Mouse (Mus musculus): ENCODE results near the gene Dram2.
"Not testable (repeated sequence)": the region's sequence is repeated elsewhere in the genome, so short reads cannot be mapped to it uniquely, and the experiment has no call there.

Gene Dram2

DNA sequence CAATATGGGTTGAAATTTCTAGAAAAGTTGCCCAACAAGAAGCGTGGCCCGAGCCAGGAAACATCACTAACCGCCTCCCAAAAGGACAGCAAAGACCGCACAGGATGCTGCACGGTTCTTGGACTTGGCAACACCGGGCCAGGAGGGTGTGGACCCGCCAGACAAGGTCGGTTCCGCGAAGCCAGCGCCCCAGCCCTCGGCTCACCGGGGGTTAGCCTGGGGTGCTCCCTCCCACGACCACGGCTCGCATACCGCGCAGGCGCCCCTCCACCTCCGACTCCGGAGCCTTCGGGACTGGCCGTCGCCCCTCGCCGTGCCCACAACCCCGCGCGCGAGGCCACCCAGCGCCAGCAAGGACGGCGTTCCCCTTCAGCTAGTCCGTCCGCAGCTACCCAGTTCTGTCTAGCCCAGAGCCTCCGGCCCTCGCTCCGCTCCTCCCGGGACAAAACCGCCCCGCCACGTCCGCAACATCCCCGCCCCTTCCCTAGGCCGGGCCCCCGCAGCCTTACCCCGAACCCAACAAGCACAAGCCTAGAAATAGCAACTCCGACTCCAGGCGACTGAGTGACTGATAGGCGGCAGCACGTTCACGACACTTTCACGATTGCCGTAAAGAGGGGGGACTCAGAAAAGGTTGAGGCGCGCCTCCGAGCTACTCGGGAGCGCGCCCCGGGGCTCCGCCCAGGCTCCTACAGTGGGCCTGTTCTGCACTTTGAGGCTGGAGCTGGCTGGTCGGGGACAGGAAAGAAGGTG lies at the start of gene Dram2, which contains the start of gene Cept1:
Gene Dram2 (plus strand): TSS at position 628 of the 753 bp plus-strand sequence.
Gene Cept1 (minus strand): TSS at position 632 of the 753 bp plus-strand sequence.
- in situ Hi-C loops (cut with MboI; ENCODE audit: unreplicated experiment in 2 of 2), result no loop called here

DNA sequence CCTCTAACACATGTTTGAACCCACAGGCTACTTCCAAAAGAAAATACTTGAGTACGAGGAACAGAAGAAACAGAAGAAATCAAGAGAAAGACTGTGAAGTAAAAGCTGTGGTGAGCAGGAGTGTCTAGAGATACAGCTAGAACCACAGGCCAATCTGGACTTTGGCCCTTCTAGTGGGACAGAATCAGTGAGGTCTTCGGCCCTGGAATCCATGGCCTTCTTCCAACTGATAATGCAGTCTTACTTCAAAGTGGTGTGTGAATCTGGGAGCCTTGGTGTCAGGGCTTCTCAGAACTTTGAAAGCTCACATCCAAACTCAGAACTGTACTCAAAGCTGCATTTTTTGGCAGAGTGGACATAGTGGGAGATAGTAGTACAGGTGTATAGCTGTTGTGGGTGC lies 47.1 kb upstream of the Dram2 start:
- in situ Hi-C loops (cut with MboI; ENCODE audit: unreplicated experiment in 2 of 2), result no loop called here

DNA sequence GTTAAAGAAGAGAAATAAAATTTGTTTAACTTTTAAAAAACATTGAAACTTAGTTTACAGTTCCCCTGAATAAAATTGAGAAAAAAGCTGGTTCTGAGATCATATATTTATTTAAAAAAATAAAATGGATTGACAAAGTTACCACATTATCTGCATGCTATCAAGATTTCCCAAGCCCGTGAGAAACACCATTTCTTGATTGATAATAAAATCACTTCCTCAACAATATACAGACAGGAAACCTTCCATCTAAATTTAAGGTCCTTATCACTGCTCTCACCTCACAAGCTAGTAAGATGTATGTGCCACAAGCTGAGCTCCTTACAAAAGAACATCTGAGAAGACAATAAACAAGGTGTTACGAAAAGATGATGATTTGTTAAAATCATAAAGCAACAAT lies 44.7 kb upstream of the Dram2 start:
- in situ Hi-C loops (cut with MboI; ENCODE audit: unreplicated experiment in 2 of 2), result no loop called here

DNA sequence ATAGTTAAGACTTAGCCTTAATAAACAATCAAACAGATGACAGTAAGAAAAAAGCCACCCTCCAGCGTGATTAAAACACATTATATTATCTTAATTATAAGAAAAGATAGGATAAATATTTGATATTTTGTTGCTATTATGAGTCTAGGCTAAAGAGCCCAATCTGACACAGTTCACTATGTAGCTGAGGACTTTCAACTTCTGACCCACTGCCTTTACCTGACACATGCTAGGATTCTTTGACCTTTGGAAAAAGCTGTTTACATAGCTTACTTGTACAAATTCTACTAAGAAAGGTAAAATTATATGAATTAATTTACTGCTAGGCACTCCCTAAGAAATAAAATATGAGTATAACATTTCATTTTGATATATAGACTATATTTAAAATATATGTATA lies 36.9 kb upstream of the Dram2 start:
- in situ Hi-C loops (cut with MboI; ENCODE audit: unreplicated experiment in 2 of 2), result no loop called here

DNA sequence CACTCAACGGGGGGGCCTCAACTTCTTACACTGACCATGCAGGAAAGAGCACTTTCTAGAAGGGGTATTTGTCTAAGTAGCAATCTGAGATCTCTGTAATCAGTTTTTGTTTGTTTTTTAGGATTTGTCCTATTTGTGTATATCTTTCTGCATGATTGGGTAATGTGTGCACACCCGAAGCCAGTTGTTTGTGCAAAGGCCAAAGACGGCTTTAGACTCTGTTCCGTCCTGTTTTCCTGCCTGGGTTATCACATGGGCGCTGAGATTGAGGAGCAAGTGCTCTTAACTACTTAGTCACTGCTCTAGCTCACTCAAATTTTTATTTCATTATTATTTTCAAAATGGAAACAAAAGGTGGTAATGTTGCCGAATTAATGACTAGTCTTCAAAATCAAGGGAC lies 32.6 kb upstream of the Dram2 start:
- in situ Hi-C loops (cut with MboI; ENCODE audit: unreplicated experiment in 2 of 2), result no loop called here

DNA sequence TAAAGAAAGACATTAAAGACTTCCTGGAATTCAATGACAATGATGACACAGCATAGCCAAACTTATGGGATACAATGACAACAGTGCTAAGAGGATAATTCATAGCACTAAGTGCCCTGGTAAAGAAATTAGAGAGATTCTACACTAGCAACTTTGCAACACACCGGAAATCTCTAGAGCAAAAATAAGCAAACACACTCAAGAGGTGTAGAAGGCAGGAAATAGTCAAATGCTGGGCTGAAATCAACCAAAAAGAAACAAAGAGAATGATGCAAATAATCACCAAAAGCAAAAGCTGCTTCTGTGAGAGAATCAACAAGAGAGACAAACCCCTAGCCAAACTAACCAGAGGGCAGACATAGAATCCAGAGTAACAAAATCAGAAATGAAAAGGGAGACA lies 24.9 kb upstream of the Dram2 start:
- in situ Hi-C loops (cut with MboI; ENCODE audit: unreplicated experiment in 2 of 2), result no loop called here

DNA sequence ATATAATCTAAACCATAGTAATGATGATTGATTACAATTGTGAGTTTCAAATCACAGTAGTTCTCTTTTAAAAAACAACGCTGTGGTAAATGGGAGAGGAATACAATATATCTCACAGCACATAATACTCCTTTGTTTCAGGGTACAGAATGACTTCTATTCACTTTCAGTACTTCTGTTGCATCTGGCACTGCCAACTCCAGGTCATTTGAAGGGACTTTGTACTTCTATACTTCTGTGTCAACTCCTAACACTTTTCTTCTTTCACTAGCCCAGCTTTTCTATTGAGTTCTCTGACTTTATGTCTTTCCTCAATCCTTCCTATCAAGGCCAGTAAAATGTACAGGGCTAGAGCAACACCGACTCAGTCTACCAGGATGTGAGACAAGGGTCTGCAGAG lies 21.2 kb upstream of the Dram2 start:
- in situ Hi-C loops (cut with MboI; ENCODE audit: unreplicated experiment in 2 of 2), result no loop called here

DNA sequence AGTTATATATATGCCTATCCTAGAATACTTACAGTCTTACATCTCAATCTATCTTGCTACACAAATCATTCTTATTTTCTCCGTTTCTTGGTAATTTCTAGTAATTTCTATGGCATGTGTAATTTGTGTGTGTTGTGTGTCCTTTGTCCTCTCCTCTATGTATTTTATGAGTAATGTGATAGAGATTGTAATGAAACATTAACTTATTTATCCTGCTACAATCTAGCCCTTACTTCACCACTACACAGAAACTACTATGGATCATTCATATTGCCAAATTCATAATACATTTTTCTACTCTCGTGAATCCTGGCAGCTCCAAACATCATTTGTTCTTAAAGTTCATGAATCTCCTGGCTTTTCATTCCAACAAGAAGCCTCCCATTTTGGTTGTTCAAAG lies 19.6 kb upstream of the Dram2 start:
- in situ Hi-C loops (cut with MboI; ENCODE audit: unreplicated experiment in 2 of 2), result no loop called here

DNA sequence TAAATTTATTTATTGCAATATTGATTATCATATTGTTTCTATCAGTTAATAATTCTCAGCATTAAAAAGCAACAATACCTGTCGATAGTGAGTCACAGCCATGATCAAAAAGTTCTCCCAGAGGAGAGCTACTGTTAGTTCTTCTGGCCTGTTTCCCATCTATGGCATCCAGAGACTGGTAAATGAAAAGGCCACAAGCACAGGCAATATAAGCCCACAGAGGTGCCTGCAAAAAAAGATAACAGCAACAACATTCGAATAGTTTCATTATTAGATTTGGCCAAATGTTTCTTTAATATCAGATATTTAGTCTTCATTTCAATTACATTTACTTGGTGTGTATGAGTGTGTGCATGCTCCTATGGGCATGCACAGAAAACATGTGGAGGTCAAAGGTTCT lies 14.3 kb upstream of the Dram2 start:
- in situ Hi-C loops (cut with MboI; ENCODE audit: unreplicated experiment in 2 of 2), result no loop called here

DNA sequence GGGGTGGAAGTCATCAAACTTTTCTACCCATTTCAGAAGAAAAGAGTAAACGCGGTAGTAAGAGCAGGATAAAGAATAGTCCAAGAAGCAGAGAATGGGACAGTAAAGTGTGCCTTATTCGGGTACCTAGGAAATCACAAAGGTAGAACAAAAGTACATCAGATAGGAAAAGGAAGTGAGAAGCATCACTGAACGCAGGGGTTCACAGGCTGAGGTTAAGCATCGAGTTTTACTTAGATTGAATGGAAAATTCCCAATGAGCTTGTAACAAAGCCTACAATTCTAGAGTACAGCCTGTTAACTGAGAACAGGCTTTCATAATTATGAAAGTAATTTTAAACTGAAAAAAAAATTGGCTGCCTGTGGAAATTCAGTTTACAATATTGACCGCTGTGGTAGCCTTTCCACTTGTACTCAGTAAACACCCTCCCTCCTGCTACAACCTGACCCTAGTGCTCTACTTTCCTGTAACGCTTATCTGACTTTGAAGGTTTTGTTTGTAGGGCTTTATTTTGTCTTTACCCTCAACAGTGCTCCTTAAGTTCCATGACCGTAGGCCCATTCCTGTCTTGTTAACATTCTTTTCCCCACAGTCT lies 2.8 kb upstream of the Dram2 start:
- in situ Hi-C loops (cut with MboI; ENCODE audit: unreplicated experiment in 2 of 2), result no loop called here

DNA sequence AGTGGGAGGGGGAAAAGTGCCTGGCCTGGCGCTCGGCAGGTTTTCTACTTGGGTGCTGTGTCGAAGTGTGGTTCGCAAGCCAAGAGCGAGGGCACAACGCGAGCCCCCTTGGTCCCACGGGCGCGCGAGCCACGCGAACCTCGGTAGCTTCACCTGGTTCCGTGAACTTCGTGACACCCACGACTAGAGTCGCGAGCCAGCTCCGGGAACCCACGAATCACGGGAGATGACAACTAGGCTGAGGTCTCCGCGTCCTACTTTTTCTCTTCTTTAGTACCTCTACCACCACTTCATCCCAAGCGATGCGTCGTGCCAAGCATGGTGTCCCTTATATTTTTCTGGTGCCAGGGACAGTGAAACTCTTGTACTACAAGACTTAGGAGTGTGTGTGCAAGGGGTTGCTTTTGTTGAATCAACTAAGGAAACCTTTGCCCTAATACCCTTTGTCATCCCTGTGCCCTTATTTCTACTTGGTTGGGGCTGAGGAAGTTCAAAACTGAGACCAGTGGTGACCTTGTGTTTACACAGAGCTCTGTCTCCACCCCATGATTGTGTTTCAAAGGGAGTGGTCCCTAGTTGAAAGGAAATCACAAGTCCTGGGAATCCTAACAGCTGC lies 434 bp downstream of the Dram2 start:
- in situ Hi-C loops (cut with MboI; ENCODE audit: unreplicated experiment in 2 of 2), result no loop called here

DNA sequence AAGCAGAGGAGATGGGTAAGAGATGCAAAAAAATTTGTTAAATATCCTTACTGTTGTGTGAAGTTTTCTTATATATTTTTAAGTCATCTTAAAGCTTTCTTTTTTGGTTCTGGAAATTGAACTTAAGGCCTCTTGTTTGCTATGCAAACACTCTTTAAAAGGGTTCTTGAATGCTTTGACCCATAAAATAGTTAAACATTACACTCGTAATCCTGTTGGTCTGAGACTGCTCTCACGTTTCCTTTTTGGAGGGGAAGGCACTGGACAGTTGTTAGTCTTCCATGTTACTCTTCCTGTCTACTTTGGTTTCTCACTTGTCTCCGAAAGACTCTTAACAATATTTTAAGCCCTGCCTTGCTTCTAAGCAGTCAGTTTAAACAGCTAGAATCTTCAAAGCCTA lies 1.4 kb downstream of the Dram2 start:
- in situ Hi-C loops (cut with MboI; ENCODE audit: unreplicated experiment in 2 of 2), result no loop called here

DNA sequence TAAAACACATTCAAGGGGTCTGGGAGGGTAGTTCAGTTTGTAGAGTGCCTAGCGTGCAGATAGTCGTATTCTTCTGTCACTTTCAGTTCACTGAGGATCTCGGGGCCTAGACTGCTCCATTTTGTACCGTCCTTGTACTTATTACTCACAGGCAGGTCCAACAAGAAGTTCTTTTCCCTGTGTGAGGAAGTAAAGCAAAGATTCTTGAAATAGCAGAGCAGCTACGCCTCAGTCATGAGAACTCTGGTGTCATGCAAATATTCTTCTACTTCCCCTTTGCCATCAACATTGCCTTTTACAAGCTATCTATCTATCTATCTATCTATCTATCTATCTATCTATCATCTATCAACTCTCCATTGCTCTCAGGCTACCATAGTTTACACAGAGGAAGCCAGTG lies 5.8 kb downstream of the Dram2 start:
- in situ Hi-C loops (cut with MboI; ENCODE audit: unreplicated experiment in 2 of 2), result loop anchor here (10.0 to 25.0 kb wide), 2 partner anchors 334 to 559 kb away; no protein-coding TSS in a partner anchor

DNA sequence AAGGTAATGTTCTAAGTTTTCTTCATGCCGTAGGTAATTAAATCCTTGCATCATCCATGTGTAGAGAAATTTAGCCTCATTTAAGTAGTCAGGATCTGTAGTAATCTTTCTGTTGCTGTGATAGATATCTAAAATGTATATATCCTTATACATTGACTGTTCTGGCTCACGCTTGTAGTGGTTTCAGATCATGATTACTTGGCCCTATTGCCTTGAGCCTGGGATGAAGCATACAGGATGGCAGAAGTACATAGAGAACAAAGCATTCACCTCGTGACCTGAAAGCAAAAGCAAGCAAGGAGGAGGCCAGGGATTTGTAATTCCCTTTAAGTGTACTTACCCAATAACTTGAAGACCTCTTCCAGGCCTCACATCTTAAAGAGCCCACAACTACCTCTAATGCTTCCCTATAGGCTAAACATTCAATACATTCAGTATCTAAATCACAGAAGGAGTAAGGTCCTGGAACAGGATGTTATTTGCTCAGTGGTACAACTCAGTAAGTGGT lies 8.2 kb downstream of the Dram2 start:
- in situ Hi-C loops (cut with MboI; ENCODE audit: unreplicated experiment in 2 of 2), result loop anchor here (10.0 to 25.0 kb wide), 2 partner anchors 332 to 561 kb away; no protein-coding TSS in a partner anchor

DNA sequence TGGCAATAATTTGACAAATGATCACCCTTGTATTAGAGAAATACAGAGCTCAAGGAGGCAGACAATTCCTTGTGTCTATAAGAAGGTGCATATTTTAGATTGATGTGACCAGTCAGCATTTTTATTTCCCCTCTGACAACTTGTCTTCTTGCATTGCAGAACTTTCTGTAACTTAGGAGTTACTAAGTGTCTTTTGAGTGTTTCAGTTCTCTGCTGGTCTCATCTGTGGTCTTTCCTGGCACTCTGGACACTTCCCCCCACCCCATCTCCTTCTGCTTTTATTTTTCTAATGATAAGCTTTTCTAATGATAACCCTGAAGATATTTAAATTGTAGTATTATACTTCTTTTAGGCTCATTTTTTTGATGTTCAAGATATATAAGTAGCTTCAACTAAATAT lies 10.7 kb downstream of the Dram2 start:
- in situ Hi-C loops (cut with MboI; ENCODE audit: unreplicated experiment in 2 of 2), result loop anchor here (10.0 to 25.0 kb wide), 2 partner anchors 329 to 563 kb away; no protein-coding TSS in a partner anchor

DNA sequence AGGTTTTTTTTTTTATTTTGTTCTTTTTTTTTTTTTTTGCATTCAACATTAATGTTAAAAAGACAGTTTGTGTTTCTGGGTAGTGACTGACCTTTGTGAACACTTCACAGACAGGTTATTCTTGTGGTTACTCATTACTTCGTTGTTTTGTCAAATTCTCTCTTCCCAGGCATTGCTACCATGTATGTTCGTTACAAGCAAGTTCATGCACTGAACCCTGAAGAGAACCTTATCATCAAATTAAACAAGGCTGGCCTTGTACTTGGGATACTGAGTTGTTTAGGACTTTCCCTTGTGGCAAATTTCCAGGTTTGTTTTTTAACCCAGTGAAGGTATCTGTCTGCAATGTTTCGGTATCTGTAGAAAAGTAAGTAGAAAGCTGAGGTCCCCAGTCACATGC lies 18.3 kb downstream of the Dram2 start:
- in situ Hi-C loops (cut with MboI; ENCODE audit: unreplicated experiment in 2 of 2), result loop anchor here (10.0 to 25.0 kb wide), 2 partner anchors 319 to 321 kb away; no protein-coding TSS in a partner anchor

DNA sequence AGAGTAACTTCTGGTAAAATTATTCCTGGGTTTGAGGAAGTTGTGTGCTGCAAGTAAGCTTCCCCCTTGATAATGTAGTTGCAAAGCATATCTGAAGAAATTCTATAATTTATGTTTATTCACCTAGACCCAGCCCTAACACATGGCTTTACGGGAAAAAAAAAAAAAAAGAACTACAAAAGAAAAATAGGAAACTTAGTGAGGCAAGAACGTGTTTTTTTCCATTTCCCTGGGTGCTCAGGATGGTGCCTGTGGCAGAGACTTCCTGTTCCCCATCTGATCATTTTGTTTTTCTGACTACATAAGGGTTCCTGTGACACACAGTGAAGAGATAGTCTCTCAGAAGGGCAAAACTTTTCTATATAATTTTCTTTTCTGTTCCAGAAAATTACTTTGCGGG lies 25.6 kb downstream of the Dram2 start:
- in situ Hi-C loops (cut with MboI; ENCODE audit: unreplicated experiment in 2 of 2), result loop anchor here in 1 of 2 experiments (25.0 kb wide), 1 partner anchor 314 kb away; no protein-coding TSS in a partner anchor

DNA sequence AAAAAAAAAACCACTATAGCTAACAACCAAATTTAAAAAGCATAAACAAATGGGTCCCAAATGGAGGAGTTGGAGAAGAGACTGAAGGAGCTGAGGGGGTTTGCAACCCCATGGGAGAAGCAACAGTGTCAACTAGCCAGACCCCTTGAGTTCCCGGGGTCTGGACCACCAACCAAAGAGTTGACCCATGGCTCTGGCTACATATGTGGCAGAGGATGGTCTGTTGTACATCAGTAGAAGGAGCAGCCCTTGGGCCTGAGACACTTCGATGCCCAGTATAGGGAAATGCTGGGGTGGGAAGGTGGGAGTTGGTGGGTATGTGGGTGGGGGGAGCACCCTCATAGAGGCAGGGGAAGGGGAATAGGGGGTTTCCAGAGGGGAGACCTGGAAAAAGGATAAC lies 31.7 kb downstream of the Dram2 start:
- in situ Hi-C loops (cut with MboI; ENCODE audit: unreplicated experiment in 2 of 2), result no loop called here

DNA sequence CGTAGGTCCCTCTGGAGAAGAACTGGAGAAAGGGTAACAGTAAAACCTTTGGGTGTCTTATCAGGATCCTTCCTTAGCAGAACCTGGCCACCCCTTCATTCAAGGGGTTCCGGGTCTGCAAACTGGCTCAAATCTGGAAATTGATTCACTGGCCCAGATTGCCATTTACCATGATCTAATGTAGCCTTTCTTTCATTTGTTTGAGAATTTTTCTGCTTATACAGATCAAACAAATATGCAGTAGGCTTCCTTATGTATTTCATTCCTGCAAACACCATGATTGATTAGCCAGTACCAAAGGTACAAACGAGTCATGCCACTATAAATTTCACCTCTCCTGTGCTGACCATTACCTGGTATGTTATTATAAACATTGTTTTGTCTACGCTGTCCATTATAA lies 46.0 kb downstream of the Dram2 start:
- in situ Hi-C loops (cut with MboI; ENCODE audit: unreplicated experiment in 2 of 2), result not testable (repeated sequence)

DNA sequence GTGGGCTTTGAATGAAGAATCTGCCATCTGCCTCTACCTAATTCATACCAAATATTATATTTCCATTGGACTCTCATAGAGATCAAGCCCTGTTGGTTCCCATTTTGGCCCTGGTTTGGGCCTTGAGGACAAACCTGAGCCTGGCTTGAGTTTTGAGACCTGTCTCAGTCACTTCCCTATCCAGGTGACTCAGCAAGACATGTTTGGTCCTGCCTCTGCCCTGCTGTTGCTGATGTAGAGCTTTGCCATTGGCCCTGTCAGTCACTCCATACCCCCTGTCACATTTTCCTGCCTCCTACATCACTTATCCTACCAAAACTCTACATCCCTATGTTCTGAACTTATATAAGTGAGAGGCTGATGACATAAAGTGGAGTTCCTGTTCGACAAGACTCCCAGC lies 70.5 kb downstream of the Dram2 start:
- in situ Hi-C loops (cut with MboI; ENCODE audit: unreplicated experiment in 2 of 2), result no loop called here

Measured in v-Abl transformed pro-B cells (cell line).